Mouse (Mus musculus) limb, embryonic 13.5 days (tissue): ENCODE measurements at regions not wholly inside any gene's neighbourhood (a gene's known extent, or its start where the extent isn't known, plus 50 kb on each side); places are given as distances from the start of the nearest gene placed in this dataset.
"Not testable (repeated sequence)": the region's sequence is repeated elsewhere in the genome, so short reads cannot be mapped to it uniquely, and the experiment has no call there.

Experiments used
- ATAC-seq: fragments of 200-750 bp; cut with Nextera tagmentation; 2 replicates; pipeline ENCODE4 v1.8.0; 2017; ENCODE audit warnings: low read depth, moderate number of reproducible peaks, moderate TSS enrichment; ENCODE audit not compliant: low FRiP score
- H3K27ac ChIP-seq: fragments of 300-500 bp; sonication (generic); 2 replicates; pipeline ENCODE4 v1.5.1; 2015; ENCODE audit warnings: inconsistent platforms, mild to moderate bottlenecking, moderate library complexity
- H3K27me3 ChIP-seq: fragments of 300-500 bp; sonication (generic); 2 replicates; pipeline ENCODE4 v1.6.1; 2015; ENCODE audit warnings: mild to moderate bottlenecking, inconsistent platforms
- H3K36me3 ChIP-seq: fragments of 300-500 bp; sonication (generic); 2 replicates; pipeline ENCODE4 v1.6.1; 2015; ENCODE audit warnings: inconsistent platforms, mild to moderate bottlenecking, moderate library complexity
- H3K4me1 ChIP-seq: fragments of 300-500 bp; sonication (generic); 2 replicates; pipeline ENCODE4 v1.6.1; 2015; ENCODE audit warnings: inconsistent platforms
- H3K4me2 ChIP-seq: fragments of 300-500 bp; sonication (generic); replicated peaks from 2 replicates; pipeline ENCODE4 v1.6.1; 2015; ENCODE audit warnings: inconsistent platforms, mild to moderate bottlenecking, moderate library complexity
- H3K4me3 ChIP-seq: fragments of 300-500 bp; sonication (generic); 2 replicates; pipeline ENCODE4 v1.5.1; 2015; ENCODE audit warnings: moderate library complexity, mild to moderate bottlenecking, inconsistent platforms
- H3K9ac ChIP-seq: fragments of 300-500 bp; sonication (generic); 2 replicates; pipeline ENCODE4 v1.6.1; 2015; ENCODE audit warnings: mild to moderate bottlenecking, inconsistent platforms
- H3K9me3 ChIP-seq: fragments of 300-500 bp; sonication (generic); 2 replicates; pipeline ENCODE4 v1.6.1; 2016; ENCODE audit warnings: inconsistent platforms
- WGBS: fragments of 180-500 bp; shearing (Covaris S2); methylation state at CpG from one replicate; pipeline ENCODE4 v1.1.7; 2015; 5-methylcytosine and 5-hydroxymethylcytosine counted together

- WGBS = 80% methylated on average over 3 of the region's 3 CpGs
- Histone ChIP-seq H3K27ac (no peak overlapping the region), H3K4me3 (no peak overlapping the region), H3K27me3 (no peaks in the 10 kb centered on the region), H3K4me1 (no peaks in the 10 kb centered on the region), H3K9me3 (no peaks in the 10 kb centered on the region), H3K9ac (no peak overlapping the region), H3K4me2 (no peak overlapping the region), H3K36me3 (no peaks in the 10 kb centered on the region)
- no peak for ATAC-seq
These were observed 162.5 kb upstream of the Zranb2 start for GRCm38 (mm10) chr3:157371509-157371908.

DNA sequence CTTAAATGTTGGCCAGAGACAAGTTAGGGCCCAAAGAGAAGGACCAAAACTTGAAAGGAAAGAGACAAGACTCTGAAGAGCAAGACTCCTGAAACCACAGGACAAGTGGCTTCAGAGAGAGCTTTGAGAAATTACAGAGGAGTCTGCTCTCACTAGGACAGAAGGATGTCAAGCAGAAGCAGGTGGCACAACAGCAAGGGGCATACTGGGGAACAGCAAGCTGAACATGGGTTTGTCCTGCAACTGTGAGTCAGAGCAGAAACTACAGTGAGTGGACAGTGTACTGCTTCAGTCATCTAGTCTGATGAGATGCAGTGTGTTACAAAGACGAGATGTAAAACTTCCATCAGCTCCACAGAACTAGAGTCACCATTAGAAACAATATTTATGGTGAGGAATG lies 160.6 kb upstream of the Zranb2 start:
- no peak overlapping the region for H3K4me2 ChIP-seq
- no peaks in the 10 kb centered on the region for H3K4me1 ChIP-seq
- H3K9ac ChIP-seq = no peak overlapping the region
- no peaks in the 10 kb centered on the region for H3K36me3 ChIP-seq
- H3K27me3 ChIP-seq = no peaks in the 10 kb centered on the region
- no peak overlapping the region for H3K27ac ChIP-seq
- no peak for ATAC-seq
- no peaks in the 10 kb centered on the region for H3K9me3 ChIP-seq
- H3K4me3 ChIP-seq = no peak overlapping the region
- WGBS = 59% methylated on average over 1 of the region's 1 CpGs

GRCm38 (mm10) chr3:157374178-157374577 lies 159.8 kb upstream of the Zranb2 start:
- Histone ChIP-seq H3K27ac (no peak overlapping the region), H3K4me3 (no peak overlapping the region), H3K27me3 (no peaks in the 10 kb centered on the region), H3K36me3 (no peaks in the 10 kb centered on the region), H3K4me2 (no peak overlapping the region), H3K9ac (no peak overlapping the region), H3K9me3 (no peaks in the 10 kb centered on the region), H3K4me1 (no peaks in the 10 kb centered on the region)
- 0 out of 2 replicates have a peak, but pooled peaks have one; percentile 36 for ATAC-seq
- WGBS = 41% methylated on average over 1 of the region's 1 CpGs

- Histone ChIP-seq H3K9me3 (no peaks in the 10 kb centered on the region), H3K27ac (no peak overlapping the region), H3K27me3 (no peaks in the 10 kb centered on the region), H3K36me3 (no peaks in the 10 kb centered on the region), H3K4me1 (no peaks in the 10 kb centered on the region), H3K4me2 (no peak overlapping the region), H3K4me3 (no peak overlapping the region), H3K9ac (no peak overlapping the region)
- no peak for ATAC-seq
- 87% methylated on average over 8 of the region's 8 CpGs for WGBS
These were observed 156.4 kb upstream of the Zranb2 start for GRCm38 (mm10) chr3:157377531-157377930.

GRCm38 (mm10) chr3:157378127-157378526 lies 155.8 kb upstream of the Zranb2 start:
- H3K9ac ChIP-seq = no peak overlapping the region
- H3K4me3 ChIP-seq = no peak overlapping the region
- H3K27me3 ChIP-seq = no peaks in the 10 kb centered on the region
- no peaks in the 10 kb centered on the region for H3K9me3 ChIP-seq
- no peak for ATAC-seq
- WGBS = 55% methylated on average over 7 of the region's 7 CpGs
- no peak overlapping the region for H3K27ac ChIP-seq
- no peak overlapping the region for H3K4me2 ChIP-seq
- no peaks in the 10 kb centered on the region for H3K4me1 ChIP-seq
- no peaks in the 10 kb centered on the region for H3K36me3 ChIP-seq

- ATAC-seq = no peak
- H3K4me1 ChIP-seq = no peaks in the 10 kb centered on the region
- H3K9me3 ChIP-seq = no peaks in the 10 kb centered on the region
- H3K4me2 ChIP-seq = no peak overlapping the region
- H3K36me3 ChIP-seq = no peaks in the 10 kb centered on the region
- 76% methylated on average over 1 of the region's 1 CpGs for WGBS
- H3K9ac ChIP-seq = no peak overlapping the region
- no peaks in the 10 kb centered on the region for H3K27me3 ChIP-seq
- H3K4me3 ChIP-seq = no peak overlapping the region
- no peak overlapping the region for H3K27ac ChIP-seq
These were observed 142.1 kb upstream of the Zranb2 start for GRCm38 (mm10) chr3:157391835-157392234.

- no peak overlapping the region for H3K4me2 ChIP-seq
- no peak for ATAC-seq
- 52% methylated on average over 1 of the region's 1 CpGs for whole genome bisulfite sequencing
- H3K27me3 ChIP-seq = no peaks in the 10 kb centered on the region
- H3K9ac ChIP-seq = no peak overlapping the region
- H3K4me3 ChIP-seq = no peak overlapping the region
- H3K27ac ChIP-seq = no peak overlapping the region
- no peaks in the 10 kb centered on the region for H3K9me3 ChIP-seq
- no peaks in the 10 kb centered on the region for H3K36me3 ChIP-seq
- H3K4me1 ChIP-seq = no peaks in the 10 kb centered on the region
These were observed 140.1 kb upstream of the Zranb2 start for GRCm38 (mm10) chr3:157393903-157394302.

DNA sequence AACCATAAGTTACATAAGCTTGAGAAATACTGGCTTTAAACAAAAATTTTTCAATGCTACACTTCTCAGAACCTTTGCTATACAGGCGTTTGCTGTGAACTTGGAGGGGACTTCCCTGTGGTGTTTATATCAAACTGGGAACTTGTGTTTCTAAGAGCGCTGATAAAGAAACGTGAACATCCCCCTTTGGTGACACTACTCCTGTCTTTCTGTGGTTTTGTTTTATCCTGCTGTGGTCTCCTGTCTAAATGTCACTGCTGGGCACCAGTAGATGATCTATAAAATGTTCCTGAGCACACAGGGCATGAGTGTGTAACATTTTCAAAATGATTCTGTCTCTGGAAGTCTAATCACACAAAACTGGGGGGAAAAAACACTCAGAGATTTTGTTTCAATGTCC lies 134.1 kb upstream of the Zranb2 start:
- no peak overlapping the region for H3K9ac ChIP-seq
- H3K27me3 ChIP-seq = no peaks in the 10 kb centered on the region
- H3K4me3 ChIP-seq = no peak overlapping the region
- no peaks in the 10 kb centered on the region for H3K36me3 ChIP-seq
- no peak overlapping the region for H3K4me2 ChIP-seq
- ATAC-seq = no peak
- no peaks in the 10 kb centered on the region for H3K9me3 ChIP-seq
- H3K27ac ChIP-seq = no peak overlapping the region
- 67% methylated on average over 3 of the region's 3 CpGs for WGBS
- H3K4me1 ChIP-seq = no peaks in the 10 kb centered on the region

DNA sequence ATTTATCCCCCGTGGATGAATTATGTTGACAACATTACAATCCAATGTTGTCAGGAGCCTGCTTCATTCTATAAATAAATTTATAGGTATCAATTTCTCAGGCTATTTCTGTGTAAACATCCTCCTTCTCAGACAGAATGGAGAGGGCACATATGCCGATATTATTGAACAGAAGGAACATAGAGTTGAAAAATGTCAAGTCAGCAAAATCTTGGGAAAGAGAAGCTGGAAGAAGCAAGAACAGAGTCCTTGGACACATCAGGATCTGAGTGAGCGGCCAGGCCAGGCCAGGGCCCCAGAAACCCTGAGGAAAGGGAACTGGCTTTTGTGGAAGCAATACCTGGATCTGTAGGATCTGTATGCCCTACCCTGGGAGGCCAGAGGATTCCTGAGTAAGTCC lies 129.9 kb upstream of the Zranb2 start:
- no peaks in the 10 kb centered on the region for H3K27me3 ChIP-seq
- H3K4me3 ChIP-seq = no peak overlapping the region
- H3K27ac ChIP-seq = no peak overlapping the region
- no peak overlapping the region for H3K4me2 ChIP-seq
- ATAC-seq = no peak
- H3K9me3 ChIP-seq = no peaks in the 10 kb centered on the region
- H3K36me3 ChIP-seq = no peaks in the 10 kb centered on the region
- no peaks in the 10 kb centered on the region for H3K4me1 ChIP-seq
- WGBS = 83% methylated on average over 3 of the region's 3 CpGs
- H3K9ac ChIP-seq = no peak overlapping the region

- not testable (repeated sequence) for ATAC-seq, H3K27me3 ChIP-seq
- WGBS = 48% methylated on average over 1 of the region's 1 CpGs
These were observed 110.5 kb upstream of the Zranb2 start for GRCm38 (mm10) chr3:157423447-157423846.

DNA sequence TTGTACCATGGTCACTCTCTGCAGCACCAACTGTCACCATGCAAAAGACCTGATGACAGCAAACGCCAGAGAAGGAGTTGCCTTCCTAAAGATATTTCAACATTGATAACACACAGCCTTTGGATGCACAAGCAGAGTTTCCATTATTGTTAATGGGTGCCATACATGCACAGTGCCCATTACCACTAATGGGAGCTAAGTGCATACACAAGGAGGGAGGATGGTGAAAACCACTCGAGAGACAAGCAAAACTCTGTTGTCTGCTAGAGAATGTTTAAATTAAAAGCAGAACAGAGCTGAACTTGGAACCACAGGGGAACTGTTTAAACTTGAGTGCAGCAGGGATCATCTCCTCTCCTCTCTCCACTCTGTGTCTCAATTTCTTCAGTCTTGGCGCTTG lies 107.2 kb upstream of the Zranb2 start:
- no peaks in the 10 kb centered on the region for H3K36me3 ChIP-seq
- 59% methylated on average over 3 of the region's 3 CpGs for WGBS
- H3K4me3 ChIP-seq = no peak overlapping the region
- no peak overlapping the region for H3K9ac ChIP-seq
- H3K4me1 ChIP-seq = no peaks in the 10 kb centered on the region
- no peak overlapping the region for H3K27ac ChIP-seq
- no peaks in the 10 kb centered on the region for H3K9me3 ChIP-seq
- ATAC-seq = no peak
- H3K4me2 ChIP-seq = no peak overlapping the region
- no peaks in the 10 kb centered on the region for H3K27me3 ChIP-seq

More at GRCm38 (mm10) chr3:157423447-157423846, 110.5 kb upstream of the Zranb2 start:
- not testable (repeated sequence) for H3K9me3 ChIP-seq, H3K36me3 ChIP-seq, H3K27ac ChIP-seq, H3K9ac ChIP-seq, H3K4me2 ChIP-seq, H3K4me3 ChIP-seq, H3K4me1 ChIP-seq

GRCm38 (mm10) chr3:157449794-157450193 lies 84.2 kb upstream of the Zranb2 start:
- Histone ChIP-seq H3K27ac (no peak overlapping the region), H3K9me3 (no peaks in the 10 kb centered on the region)

GRCm38 (mm10) chr3:157471600-157471999 lies 62.4 kb upstream of the Zranb2 start:
- Histone ChIP-seq H3K4me2 (no peak overlapping the region), H3K27ac (no peak overlapping the region), H3K36me3 (no peaks in the 10 kb centered on the region), H3K9me3 (no peaks in the 10 kb centered on the region), H3K4me3 (no peak overlapping the region), H3K27me3 (no peaks in the 10 kb centered on the region), H3K4me1 (no peaks in the 10 kb centered on the region), H3K9ac (no peak overlapping the region)
- WGBS = 88% methylated on average over 2 of the region's 2 CpGs
- ATAC-seq = no peak

More at GRCm38 (mm10) chr3:157449794-157450193, 84.2 kb upstream of the Zranb2 start:
- Histone ChIP-seq H3K27me3 (no peaks in the 10 kb centered on the region), H3K36me3 (no peaks in the 10 kb centered on the region), H3K4me3 (no peak overlapping the region), H3K4me1 (no peaks in the 10 kb centered on the region), H3K4me2 (no peak overlapping the region), H3K9ac (no peak overlapping the region)
- no peak for ATAC-seq
